Mouse (Mus musculus) heart, adult 11 months (tissue): ENCODE measurements at regions not wholly inside any gene's neighbourhood (a gene's known extent, or its start where the extent isn't known, plus 50 kb on each side); places are given as distances from the start of the nearest gene placed in this dataset.

Experiments
- DNase-seq: peaks from one replicate; pipeline ENCODE4 v3.0.0; 2022

GRCm38 (mm10) chr3:143147471-143147870, 265.7 kb upstream of the Pkn2 start:
- DNase-seq = no peak

GRCm38 (mm10) chr3:143138952-143139351, 257.1 kb upstream of the Pkn2 start:
- DNase-seq = no peak

- DNase-seq = no peak
Measured at GRCm38 (mm10) chr3:143134528-143134927, 252.7 kb upstream of the Pkn2 start.

GRCm38 (mm10) chr3:143107733-143108291, 226.0 kb upstream of the Pkn2 start:
- no peak for DNase-seq

- no peak for DNase-seq
Measured at GRCm38 (mm10) chr3:143104734-143105133, 222.9 kb upstream of the Pkn2 start.

- peak; percentile 86 for DNase-seq
Measured at GRCm38 (mm10) chr3:143103333-143103732, 221.5 kb upstream of the Pkn2 start.

- DNase-seq = no peak
Measured at GRCm38 (mm10) chr3:143100810-143101645, 219.2 kb upstream of the Pkn2 start.

- DNase-seq = no peak
Measured at GRCm38 (mm10) chr3:143100203-143100602, 218.4 kb upstream of the Pkn2 start.

GRCm38 (mm10) chr3:143092206-143092605, 210.4 kb upstream of the Pkn2 start:
- DNase-seq = peak; percentile 88

GRCm38 (mm10) chr3:143090886-143091285, 209.1 kb upstream of the Pkn2 start:
- peak; percentile 92 for DNase-seq

- DNase-seq = no peak
Measured at GRCm38 (mm10) chr3:143090316-143090715, 208.5 kb upstream of the Pkn2 start.

- DNase-seq = peak; percentile 81
Measured at GRCm38 (mm10) chr3:143087786-143088185, 206.0 kb upstream of the Pkn2 start.

- DNase-seq = no peak
Measured at GRCm38 (mm10) chr3:143078310-143078709, 196.5 kb upstream of the Pkn2 start.

- DNase-seq = no peak
Measured at GRCm38 (mm10) chr3:143071839-143072373, 190.1 kb upstream of the Pkn2 start.

- no peak for DNase-seq
Measured at GRCm38 (mm10) chr3:143054858-143055257, 173.1 kb upstream of the Pkn2 start.

- DNase-seq = no peak
Measured at GRCm38 (mm10) chr3:143053286-143053993, 171.6 kb upstream of the Pkn2 start.

GRCm38 (mm10) chr3:143040666-143041065, 158.9 kb upstream of the Pkn2 start:
- DNase-seq = no peak

- no peak for DNase-seq
Measured at GRCm38 (mm10) chr3:143036108-143036507, 154.3 kb upstream of the Pkn2 start.

GRCm38 (mm10) chr3:143034588-143034987, 152.8 kb upstream of the Pkn2 start:
- peak; percentile 61 for DNase-seq

- DNase-seq = no peak
Measured at GRCm38 (mm10) chr3:143022486-143022885, 140.7 kb upstream of the Pkn2 start.

- no peak for DNase-seq
Measured at GRCm38 (mm10) chr3:143021159-143021871, 139.5 kb upstream of the Pkn2 start.

GRCm38 (mm10) chr3:143017480-143017879, 135.7 kb upstream of the Pkn2 start:
- no peak for DNase-seq

- no peak for DNase-seq
Measured at GRCm38 (mm10) chr3:143016758-143017157, 135.0 kb upstream of the Pkn2 start.
